Mouse (Mus musculus) liver, embryonic 14.5 days (tissue): ENCODE results near the gene 1600002K03Rik.

Experiments
- CTCF ChIP-seq: IDR thresholded peaks from 2 replicates; pipeline ENCODE4 v1.5.1; 2016; ENCODE audit warnings: antibody characterized with exemption, low read depth, control low read depth
- EP300 ChIP-seq: IDR thresholded peaks from 2 replicates; pipeline ENCODE4 v1.6.1; 2016; ENCODE audit warnings: antibody characterized with exemption, low read depth

GRCm38 (mm10) chr10:80180823-80181222, 8.1 kb downstream of the 1600002K03Rik start:
- TF ChIP-seq CTCF (no peak), EP300 (no peak)
